Mouse (Mus musculus) liver, adult 2 months (tissue): ENCODE results near the gene Exog. TPM values are rescaled to one million over a fixed set of nuclear protein-coding genes. Genes with fewer than 3 reads are reported as not detected.

Source experiments
- DNase-seq: peaks from one replicate; pipeline ENCODE4 v3.0.0-alpha.2; 2011; ENCODE audit warnings: low read depth, low spot score; ENCODE audit errors: extremely low read depth
- H3K27ac ChIP-seq: fragments of 200-500 bp; replicated peaks from 2 replicates; pipeline ENCODE4 v1.5.1; 2012; ENCODE audit warnings: low read depth, mild to moderate bottlenecking, control low read depth, inconsistent platforms, low read length; ENCODE audit not compliant: insufficient read depth
- H3K27me3 ChIP-seq: fragments of 200-500 bp; 2 replicates; pipeline ENCODE4 v1.6.1; 2012; ENCODE audit warnings: mild to moderate bottlenecking, moderate library complexity, low read length, inconsistent platforms; ENCODE audit not compliant: control insufficient read depth, insufficient read depth
- H3K36me3 ChIP-seq: fragments of 200-500 bp; 2 replicates; pipeline ENCODE4 v1.6.1; 2012; ENCODE audit warnings: low read length, inconsistent platforms; ENCODE audit not compliant: control insufficient read depth, insufficient read depth
- H3K4me1 ChIP-seq: fragments of 200-500 bp; 2 replicates; pipeline ENCODE4 v1.6.1; 2011; ENCODE audit warnings: low read length; ENCODE audit not compliant: control insufficient read depth, insufficient read depth
- H3K4me3 ChIP-seq: fragments of 200-500 bp; 2 replicates; pipeline ENCODE4 v1.5.1; 2011; ENCODE audit warnings: low read depth, mild to moderate bottlenecking, control low read depth, low read length, moderate library complexity; ENCODE audit not compliant: insufficient read depth
- H3K79me2 ChIP-seq: fragments of 200-500 bp; 2 replicates; pipeline ENCODE4 v1.6.1; 2012; ENCODE audit warnings: inconsistent platforms, mild to moderate bottlenecking, low read length, moderate library complexity; ENCODE audit not compliant: control insufficient read depth, insufficient read depth
- H3K9ac ChIP-seq: fragments of 200-500 bp; 2 replicates; pipeline ENCODE4 v1.6.1; 2012; ENCODE audit warnings: low read depth, mild to moderate bottlenecking, control low read depth, inconsistent platforms, low read length
- CTCF ChIP-seq: fragments of 200-500 bp; IDR thresholded peaks from 2 replicates; pipeline ENCODE4 v1.5.1; 2011; ENCODE audit warnings: low read depth, low read length, control low read depth
- POLR2A ChIP-seq: fragments of 200-500 bp; IDR thresholded peaks from 2 replicates; pipeline ENCODE4 v1.6.1; 2011; ENCODE audit warnings: low read length, control low read depth; ENCODE audit not compliant: insufficient read depth; ENCODE audit errors: extremely low read depth
- WGBS: fragments of 180-500 bp; shearing (Covaris S2); methylation state at CpG from one replicate; pipeline ENCODE4 v1.1.7; 2018; 5-methylcytosine and 5-hydroxymethylcytosine counted together
- polyA plus RNA-seq: library from polyadenylated mRNA; depleted of rRNA; stranded (reverse); fragments of >200 nt; gene quantifications from 2 replicates; pipeline ENCODE4 v1.2.3, GENCODE M21; 2012
- total RNA-seq: library from RNA; depleted of rRNA; stranded (reverse); fragments of >200 nt; gene quantifications from 2 replicates; pipeline ENCODE4 v1.2.3, GENCODE M21; 2014

Gene Exog
- total and polyA plus RNA-seq, 2 experiments = 0.92 to 1.1 TPM

DNA sequence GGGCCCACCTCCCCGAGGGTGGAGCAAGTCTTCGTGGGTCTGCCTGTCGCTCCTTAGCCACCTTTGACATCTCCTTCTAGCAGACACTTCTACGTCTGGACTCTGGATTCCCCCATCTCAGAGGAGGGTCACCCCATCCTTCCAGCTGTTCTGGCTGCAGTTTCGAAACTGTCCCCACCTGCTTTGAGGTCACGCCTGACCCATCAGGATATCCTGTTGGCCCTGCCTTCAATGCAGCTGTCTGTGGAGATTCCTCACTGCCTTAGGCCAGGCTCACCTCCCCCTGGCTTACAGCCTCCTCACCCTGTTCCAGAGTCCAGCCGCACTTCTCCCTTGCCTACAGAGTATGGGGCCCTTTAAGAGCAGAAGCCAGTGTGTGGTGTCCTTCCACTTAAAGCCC lies 54.1 kb downstream of the Exog start:
- no peak for TF ChIP-seq CTCF
- TF ChIP-seq POLR2A = no peak
- 77% methylated on average over 7 of the region's 7 CpGs for WGBS

DNA sequence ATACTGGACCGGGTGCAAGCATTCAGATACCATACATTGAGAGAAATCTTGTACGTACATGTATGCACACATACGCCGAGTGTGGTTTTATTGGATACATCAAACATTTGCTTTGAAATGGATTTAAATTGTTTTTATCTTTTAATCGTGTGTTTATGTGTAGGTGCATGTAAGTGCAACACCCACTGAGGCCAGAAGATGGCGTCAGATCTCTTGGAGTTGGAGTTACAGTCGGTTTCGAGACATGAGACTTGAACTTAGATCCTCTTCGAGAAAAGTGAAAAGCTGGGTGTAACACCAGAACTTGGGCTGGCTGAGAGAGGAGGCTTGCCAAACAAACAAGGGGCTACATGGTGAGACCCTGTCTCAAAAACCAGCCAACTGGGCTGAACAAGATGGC lies 58.9 kb downstream of the Exog start:
- H3K27me3 ChIP-seq = no peaks in the 10 kb centered on the region
- H3K79me2 ChIP-seq = no peaks in the 10 kb centered on the region
- DNase-seq = no peak
- H3K4me3 ChIP-seq = no peak overlapping the region
- 93% methylated on average over 9 of the region's 9 CpGs for WGBS
- H3K27ac ChIP-seq = no peak overlapping the region
- TF ChIP-seq POLR2A (no peak), CTCF (no peak)
- H3K4me1 ChIP-seq = no peaks in the 10 kb centered on the region
- H3K36me3 ChIP-seq = no peaks in the 10 kb centered on the region
- H3K9ac ChIP-seq = no peak overlapping the region

More for the DNA sequence above, 54.1 kb downstream of the Exog start:
- no peak overlapping the region for H3K27ac ChIP-seq
- no peaks in the 10 kb centered on the region for H3K79me2 ChIP-seq
- no peak overlapping the region for H3K9ac ChIP-seq
- H3K4me1 ChIP-seq = no peaks in the 10 kb centered on the region
- no peak for DNase-seq
- no peaks in the 10 kb centered on the region for H3K27me3 ChIP-seq
- no peaks in the 10 kb centered on the region for H3K36me3 ChIP-seq
- no peak overlapping the region for H3K4me3 ChIP-seq

DNA sequence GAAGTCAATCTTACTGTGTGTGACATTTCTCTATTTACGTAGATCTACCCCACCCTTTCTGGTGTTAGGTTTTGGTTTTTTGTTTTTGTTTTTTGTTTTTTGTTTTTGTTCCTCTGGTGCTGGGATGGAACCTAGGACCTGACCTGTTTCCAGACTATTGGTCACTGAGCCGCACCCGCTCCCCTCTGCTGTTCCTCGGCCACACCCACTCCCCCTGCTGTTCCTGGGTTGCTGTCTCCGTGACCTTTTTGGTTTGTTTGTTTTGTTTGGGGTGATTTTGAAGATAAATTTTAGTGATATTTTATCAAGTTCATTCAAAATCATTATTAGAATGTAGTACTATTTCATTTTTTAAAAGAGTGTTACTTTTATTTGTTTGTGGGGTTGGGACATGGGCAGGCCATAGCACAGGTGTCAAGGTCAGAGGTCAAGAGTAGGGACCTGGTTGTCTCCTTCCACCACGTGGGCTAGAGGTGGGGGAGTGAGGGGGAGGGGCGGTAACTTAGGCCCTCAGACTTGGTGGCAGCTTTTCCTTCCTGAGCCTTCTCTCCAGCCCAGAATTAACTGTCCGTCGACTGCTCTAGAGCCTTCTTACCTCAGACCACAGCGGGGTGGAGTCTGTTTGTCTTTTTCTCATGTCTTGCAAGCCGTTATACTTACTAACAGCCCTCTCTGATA lies 60.4 kb downstream of the Exog start:
- Histone ChIP-seq H3K4me3 (no peak overlapping the region), H3K36me3 (no peaks in the 10 kb centered on the region), H3K4me1 (no peaks in the 10 kb centered on the region), H3K79me2 (no peaks in the 10 kb centered on the region), H3K9ac (no peak overlapping the region), H3K27ac (no peak overlapping the region), H3K27me3 (no peaks in the 10 kb centered on the region)
- WGBS = 61% methylated on average over 11 of the region's 11 CpGs
- DNase-seq = no peak
- TF ChIP-seq POLR2A (no peak), CTCF (no peak)

- DNase-seq = no peak
- Histone ChIP-seq H3K79me2 (no peaks in the 10 kb centered on the region), H3K9ac (no peak overlapping the region), H3K27ac (no peak overlapping the region), H3K27me3 (no peaks in the 10 kb centered on the region), H3K4me3 (no peak overlapping the region), H3K4me1 (no peaks in the 10 kb centered on the region), H3K36me3 (no peaks in the 10 kb centered on the region)
- TF ChIP-seq CTCF (no peak), POLR2A (no peak)
- WGBS = 81% methylated on average over 6 of the region's 6 CpGs
Measured at GRCm38 (mm10) chr9:119510902-119511301, 66.2 kb downstream of the Exog start.

DNA sequence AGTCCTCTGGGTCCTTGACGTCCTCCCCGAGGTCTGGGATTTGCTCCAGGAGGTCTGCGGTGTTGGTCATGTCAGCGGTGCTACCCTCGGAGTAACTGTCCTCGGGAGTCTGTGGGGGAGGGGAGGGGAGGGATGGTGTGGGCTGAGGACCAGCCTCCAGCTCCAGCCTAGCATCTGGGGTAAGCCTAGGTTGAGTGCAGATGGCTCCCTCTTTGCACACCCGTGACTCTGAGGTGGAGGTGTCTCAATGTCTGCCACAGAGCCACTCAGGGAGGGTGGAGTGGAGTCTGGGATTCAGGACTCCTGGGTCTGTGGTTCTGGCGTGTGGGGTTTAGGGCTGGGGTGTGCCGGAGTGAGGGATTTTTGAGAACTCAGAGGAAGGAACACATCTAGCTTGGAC lies 68.2 kb downstream of the Exog start:
- no peaks in the 10 kb centered on the region for H3K4me1 ChIP-seq
- no peak for DNase-seq
- WGBS = 90% methylated on average over 9 of the region's 9 CpGs
- no peaks in the 10 kb centered on the region for H3K79me2 ChIP-seq
- H3K27ac ChIP-seq = no peak overlapping the region
- H3K9ac ChIP-seq = no peak overlapping the region
- TF ChIP-seq CTCF = no peak
- no peak overlapping the region for H3K4me3 ChIP-seq
- H3K36me3 ChIP-seq = no peaks in the 10 kb centered on the region
- no peaks in the 10 kb centered on the region for H3K27me3 ChIP-seq

DNA sequence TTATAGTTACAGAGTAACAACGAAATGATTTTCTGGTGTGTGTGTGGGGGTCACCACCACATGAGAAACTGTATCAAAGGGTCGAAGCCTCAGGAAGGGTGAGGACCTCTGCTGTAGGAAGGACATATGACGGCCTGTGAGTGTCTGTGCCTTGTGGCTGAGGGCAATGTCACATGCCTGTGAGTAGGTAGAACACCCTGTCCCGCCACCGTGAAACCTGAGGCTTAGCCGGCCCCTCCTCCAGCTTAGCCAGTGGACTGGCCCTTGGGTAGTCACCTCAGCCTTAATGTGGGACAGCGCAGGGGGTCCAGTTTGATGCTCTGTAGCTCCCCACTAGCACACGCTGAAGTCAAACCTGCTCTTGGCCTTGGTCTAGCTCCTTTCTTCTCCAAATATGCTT lies 69.1 kb downstream of the Exog start:
- H3K79me2 ChIP-seq = no peaks in the 10 kb centered on the region
- H3K9ac ChIP-seq = no peak overlapping the region
- 86% methylated on average over 8 of the region's 8 CpGs for WGBS
- H3K36me3 ChIP-seq = no peaks in the 10 kb centered on the region
- H3K4me3 ChIP-seq = no peak overlapping the region
- no peaks in the 10 kb centered on the region for H3K4me1 ChIP-seq
- TF ChIP-seq CTCF (no peak), POLR2A (no peak)
- no peaks in the 10 kb centered on the region for H3K27me3 ChIP-seq
- H3K27ac ChIP-seq = no peak overlapping the region
- DNase-seq = no peak
